Mouse (Mus musculus) v-Abl transformed pro-B cells (cell line): ENCODE results near the gene Cacng4.

Experiments used
- in situ Hi-C, 2 experiments: fragments of 400-800 bp; cut with MboI; formaldehyde crosslinking; loops; one replicate each; pipeline ENCODE4 v1.15.1; 2025; ENCODE audit not compliant: unreplicated experiment in 2 of 2

Gene Cacng4

GRCm38 (mm10) chr11:107794547-107795269 lies at the start of gene Cacng4:
TSS of gene Cacng4 (minus strand) at chr11:107794557.
- in situ Hi-C loops = no loop called here

- in situ Hi-C loops = no loop called here
Observed at GRCm38 (mm10) chr11:107833351-107834040, 39.1 kb upstream of the Cacng4 start.

DNA sequence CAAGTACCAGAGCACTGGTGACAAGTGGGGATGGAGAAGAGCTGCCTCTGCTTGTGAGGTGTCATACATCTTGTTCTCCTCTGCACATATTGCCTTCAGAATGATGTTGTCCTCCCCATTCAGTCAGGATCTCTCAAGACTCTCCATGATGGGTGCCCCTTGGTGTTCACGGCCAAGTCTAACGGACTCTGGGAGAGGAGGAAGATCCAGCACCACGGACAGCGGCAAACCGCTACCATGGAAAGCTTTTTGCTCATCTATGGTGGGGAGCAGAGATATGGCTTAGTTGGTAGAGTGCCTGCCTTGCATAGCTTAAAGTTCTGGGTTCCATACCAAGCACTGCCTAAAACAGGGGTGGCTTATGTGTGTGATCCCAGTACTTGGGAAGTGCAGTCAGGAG lies 22.8 kb upstream of the Cacng4 start:
- in situ Hi-C loops = no loop called here

GRCm38 (mm10) chr11:107812941-107813648 lies 18.7 kb upstream of the Cacng4 start:
- in situ Hi-C loops = no loop called here

GRCm38 (mm10) chr11:107812429-107812828 lies 18.1 kb upstream of the Cacng4 start:
- in situ Hi-C loops = no loop called here

GRCm38 (mm10) chr11:107808508-107808907 lies 14.2 kb upstream of the Cacng4 start:
- in situ Hi-C loops = no loop called here

DNA sequence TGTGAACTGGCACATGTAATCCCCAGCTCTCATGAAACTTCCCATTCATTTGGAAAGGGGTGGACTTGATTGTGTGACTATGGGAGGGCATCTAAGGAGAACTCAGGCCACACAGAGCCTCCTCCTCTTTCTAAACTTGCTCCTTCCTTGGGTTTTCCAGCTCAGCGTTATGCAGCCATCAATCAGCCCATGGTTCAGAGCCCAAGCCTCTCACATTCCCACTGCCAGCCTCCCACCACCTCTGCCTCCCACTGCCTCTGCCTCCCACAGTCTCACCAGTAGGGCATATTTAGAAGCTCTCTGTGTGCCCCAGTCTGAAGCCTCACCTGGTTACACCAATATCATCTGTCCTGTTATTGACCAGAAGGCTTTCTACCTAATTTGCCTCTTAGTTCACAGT lies 11.7 kb upstream of the Cacng4 start:
- in situ Hi-C loops = no loop called here

- in situ Hi-C loops = no loop called here
Observed at GRCm38 (mm10) chr11:107801946-107802345, 7.6 kb upstream of the Cacng4 start.

DNA sequence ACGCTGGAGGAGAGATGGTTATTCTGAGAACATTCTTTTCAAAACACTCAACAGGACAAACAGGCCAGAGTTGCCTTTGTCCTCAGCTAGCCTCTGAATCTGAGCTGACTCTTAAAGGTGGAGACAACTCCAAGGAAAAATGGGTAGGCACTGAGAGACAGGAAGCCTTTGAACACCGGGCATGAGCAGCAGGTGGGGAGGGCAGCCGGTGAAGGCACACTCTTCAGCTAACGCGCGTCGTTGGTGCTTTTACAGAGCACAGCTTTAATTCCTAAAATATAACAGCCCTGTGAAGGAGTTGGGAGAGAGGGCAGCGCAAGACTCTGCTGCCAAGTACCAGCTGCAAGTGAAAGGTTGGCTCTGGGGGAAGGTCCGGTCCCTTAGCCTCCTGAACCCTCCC lies 5.0 kb upstream of the Cacng4 start:
- in situ Hi-C loops = no loop called here

DNA sequence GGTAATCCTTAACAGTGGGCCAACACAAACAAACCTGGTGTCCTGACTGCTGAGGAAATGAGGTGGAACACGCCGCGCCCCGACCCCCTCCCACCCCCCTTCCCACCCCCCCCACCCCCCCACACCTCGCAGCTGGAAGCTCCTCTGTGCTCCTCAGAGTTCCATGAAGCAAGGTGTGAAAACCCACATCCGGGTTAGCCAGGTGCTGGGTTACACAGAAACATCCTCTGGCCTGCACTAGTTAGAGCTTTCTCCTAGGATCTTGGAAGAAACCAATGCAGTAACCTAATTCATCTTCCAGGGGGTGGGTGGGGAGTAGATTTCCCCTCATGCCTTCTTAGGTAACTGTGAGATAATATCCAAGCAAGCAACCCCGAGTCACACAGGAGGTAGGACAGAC lies 2.0 kb upstream of the Cacng4 start:
- in situ Hi-C loops = no loop called here

- in situ Hi-C loops = no loop called here
Observed at GRCm38 (mm10) chr11:107795384-107796035, 1.2 kb upstream of the Cacng4 start.

GRCm38 (mm10) chr11:107794103-107794493 lies 259 bp downstream of the Cacng4 start:
- in situ Hi-C loops = no loop called here

GRCm38 (mm10) chr11:107793200-107794102 lies 906 bp downstream of the Cacng4 start:
- in situ Hi-C loops = no loop called here

DNA sequence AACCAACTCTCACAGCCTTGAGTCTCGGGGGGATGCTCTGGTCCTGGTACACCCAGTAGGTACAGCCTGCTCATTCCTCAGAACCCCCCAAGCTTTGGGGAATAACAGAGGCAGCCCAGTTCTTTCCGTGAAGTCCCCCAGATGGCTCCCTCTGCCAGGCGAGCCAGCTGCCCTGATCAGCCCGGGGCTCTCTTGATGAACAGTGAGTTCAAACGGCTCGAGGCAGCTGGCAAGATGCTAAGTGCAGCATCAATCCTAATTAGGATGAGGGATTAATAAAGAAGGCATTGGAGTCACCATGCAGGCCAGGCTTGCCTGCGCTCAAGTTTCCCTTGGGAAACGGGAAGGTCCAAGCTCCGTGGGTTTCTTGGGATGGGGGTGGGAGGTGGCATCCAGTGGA lies 2.2 kb downstream of the Cacng4 start:
- in situ Hi-C loops = no loop called here

GRCm38 (mm10) chr11:107785761-107786160 lies 8.6 kb downstream of the Cacng4 start:
- in situ Hi-C loops = no loop called here

DNA sequence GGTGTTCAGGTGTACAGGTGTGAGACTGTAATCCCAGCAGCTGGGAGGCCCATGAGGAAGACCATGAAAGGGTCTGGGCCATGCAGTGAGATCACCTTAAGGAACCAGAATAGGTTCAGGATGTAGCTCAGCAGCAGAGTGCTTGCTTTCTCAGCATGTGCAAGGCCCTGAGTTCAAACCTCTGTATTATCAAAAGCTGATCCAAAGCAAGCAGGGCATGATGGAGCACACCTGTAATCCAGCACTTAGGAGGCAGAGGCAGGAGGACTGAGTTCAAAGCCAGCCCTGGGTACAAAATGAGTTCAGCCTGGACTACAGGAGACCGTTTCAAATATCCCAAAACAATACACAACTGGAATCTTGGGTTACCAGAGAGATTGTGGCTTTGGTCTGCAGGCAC lies 9.1 kb downstream of the Cacng4 start:
- in situ Hi-C loops = no loop called here

GRCm38 (mm10) chr11:107783861-107784754 lies 10.2 kb downstream of the Cacng4 start:
- in situ Hi-C loops = no loop called here

GRCm38 (mm10) chr11:107782591-107782990 lies 11.8 kb downstream of the Cacng4 start:
- in situ Hi-C loops = no loop called here

DNA sequence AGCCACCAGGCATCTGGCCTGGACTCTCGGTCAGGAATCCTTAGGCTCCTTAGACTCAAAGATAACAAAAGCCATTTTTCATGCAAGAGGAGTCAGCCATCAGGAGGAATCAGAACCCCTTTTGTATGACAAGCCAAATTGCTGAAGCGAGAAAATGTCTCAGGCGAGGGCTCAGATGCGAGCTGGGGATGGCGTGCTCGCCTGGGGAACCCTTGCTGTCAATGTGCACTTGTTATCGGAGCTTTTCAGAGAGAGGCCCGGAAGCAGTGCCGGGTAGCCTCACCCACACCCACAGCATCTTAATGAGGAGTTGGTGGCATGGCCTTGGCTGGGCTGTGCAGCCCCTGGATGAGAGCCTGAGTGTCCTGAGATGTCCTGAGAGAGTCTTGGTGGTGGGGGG lies 15.5 kb downstream of the Cacng4 start:
- in situ Hi-C loops = no loop called here
